Mouse (Mus musculus): ENCODE data around the gene Mpc1.

Gene Mpc1

GRCm38 (mm10) chr17:8282821-8283525, at the start of gene Mpc1:
TSS of gene Mpc1 (plus strand) at chr17:8282904.
- DNase-seq = peak; percentile 89

- DNase-seq = no peak
These were observed 49.0 kb upstream of the Mpc1 start for GRCm38 (mm10) chr17:8233618-8234214.

GRCm38 (mm10) chr17:8234537-8234936, 48.2 kb upstream of the Mpc1 start:
- no peak for DNase-seq

GRCm38 (mm10) chr17:8235743-8236142, 47.0 kb upstream of the Mpc1 start, which contains the start of gene Ccr6:
TSS of gene Ccr6 (plus strand) at chr17:8236043.
- DNase-seq = no peak

- DNase-seq = no peak
These were observed 44.5 kb upstream of the Mpc1 start for GRCm38 (mm10) chr17:8238012-8238710.

GRCm38 (mm10) chr17:8239561-8239960, 43.1 kb upstream of the Mpc1 start:
- DNase-seq = no peak

GRCm38 (mm10) chr17:8240517-8240916, 42.2 kb upstream of the Mpc1 start:
- no peak for DNase-seq

- no peak for DNase-seq
These were observed 41.1 kb upstream of the Mpc1 start for GRCm38 (mm10) chr17:8241645-8242044.

- DNase-seq = no peak
These were observed 40.5 kb upstream of the Mpc1 start for GRCm38 (mm10) chr17:8242186-8242585.

- DNase-seq = no peak
These were observed 38.6 kb upstream of the Mpc1 start for GRCm38 (mm10) chr17:8244124-8244523.

- DNase-seq = no peak
These were observed 36.5 kb upstream of the Mpc1 start for GRCm38 (mm10) chr17:8246102-8246754.

- no peak for DNase-seq
These were observed 31.0 kb upstream of the Mpc1 start for GRCm38 (mm10) chr17:8251704-8252103.

- DNase-seq = no peak
These were observed 28.4 kb upstream of the Mpc1 start for GRCm38 (mm10) chr17:8254268-8254667.

GRCm38 (mm10) chr17:8254914-8255313, 27.8 kb upstream of the Mpc1 start:
- DNase-seq = no peak

GRCm38 (mm10) chr17:8255583-8255982, 27.1 kb upstream of the Mpc1 start:
- DNase-seq = no peak

- no peak for DNase-seq
These were observed 25.7 kb upstream of the Mpc1 start for GRCm38 (mm10) chr17:8256982-8257381.

GRCm38 (mm10) chr17:8264638-8265037, 18.1 kb upstream of the Mpc1 start:
- peak; percentile 48 for DNase-seq

GRCm38 (mm10) chr17:8272054-8272749, 10.5 kb upstream of the Mpc1 start:
- no peak for DNase-seq

GRCm38 (mm10) chr17:8272951-8273350, 9.8 kb upstream of the Mpc1 start:
- no peak for DNase-seq

- no peak for DNase-seq
These were observed 6.6 kb upstream of the Mpc1 start for GRCm38 (mm10) chr17:8276071-8276470.

GRCm38 (mm10) chr17:8276680-8277079, 6.0 kb upstream of the Mpc1 start:
- DNase-seq = no peak

GRCm38 (mm10) chr17:8277266-8277665, 5.4 kb upstream of the Mpc1 start:
- no peak for DNase-seq

- no peak for DNase-seq
These were observed 4.3 kb upstream of the Mpc1 start for GRCm38 (mm10) chr17:8278356-8278755.
